Mouse (Mus musculus) kidney, postnatal 10 days (tissue): ENCODE data around the gene Srebf2.
"Not testable (repeated sequence)": the region's sequence is repeated elsewhere in the genome, so short reads cannot be mapped to it uniquely, and the experiment has no call there.

Experiments
- DNase-seq: peaks from one replicate; pipeline ENCODE4 v3.0.0; 2021; ENCODE audit warnings: mixed read lengths

Srebf2 gene

DNA sequence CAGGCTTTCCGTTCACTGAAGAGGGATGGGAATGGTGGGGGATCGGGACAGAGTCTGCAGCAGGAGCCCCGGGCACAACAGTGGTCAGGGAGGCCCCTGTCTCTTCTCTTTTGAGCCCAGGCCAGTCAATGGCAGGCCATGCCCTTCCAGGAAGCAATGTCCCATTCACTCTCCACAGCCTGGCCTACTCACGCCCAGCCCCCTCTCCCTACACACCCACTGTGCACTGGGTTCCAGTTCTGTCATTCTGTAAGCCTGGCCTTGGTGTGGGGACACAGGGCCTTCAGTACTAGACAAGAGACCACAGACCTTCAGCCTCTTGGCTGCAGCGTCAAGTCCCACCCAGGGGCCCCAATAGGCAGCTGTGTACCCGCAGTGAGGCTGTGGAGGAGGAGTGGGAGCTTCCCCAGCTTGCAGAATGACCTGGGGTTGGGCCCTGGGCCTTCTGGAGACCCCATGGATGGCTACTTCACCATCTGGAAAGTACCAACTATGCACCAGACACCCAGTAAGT, 83.2 kb downstream of the Srebf2 start:
- DNase-seq, result no peak

DNA sequence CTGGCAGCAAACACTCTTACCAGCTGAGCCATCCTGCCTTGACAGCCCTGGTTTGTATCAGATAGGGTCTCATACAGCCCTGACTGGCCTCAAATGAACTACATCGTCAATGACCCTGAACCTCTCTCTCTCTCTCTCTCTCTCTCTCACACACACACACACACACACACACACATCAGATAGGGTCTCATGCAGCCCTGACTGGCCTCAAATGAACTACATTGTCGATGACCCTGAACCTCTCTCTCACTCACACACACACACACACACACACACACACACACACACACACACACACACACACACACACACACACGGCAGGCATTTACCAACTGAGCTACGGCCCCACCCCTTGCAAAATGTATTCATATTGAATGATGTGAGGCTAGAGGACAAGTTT, 84.1 kb downstream of the Srebf2 start:
- no peak for DNase-seq

DNA sequence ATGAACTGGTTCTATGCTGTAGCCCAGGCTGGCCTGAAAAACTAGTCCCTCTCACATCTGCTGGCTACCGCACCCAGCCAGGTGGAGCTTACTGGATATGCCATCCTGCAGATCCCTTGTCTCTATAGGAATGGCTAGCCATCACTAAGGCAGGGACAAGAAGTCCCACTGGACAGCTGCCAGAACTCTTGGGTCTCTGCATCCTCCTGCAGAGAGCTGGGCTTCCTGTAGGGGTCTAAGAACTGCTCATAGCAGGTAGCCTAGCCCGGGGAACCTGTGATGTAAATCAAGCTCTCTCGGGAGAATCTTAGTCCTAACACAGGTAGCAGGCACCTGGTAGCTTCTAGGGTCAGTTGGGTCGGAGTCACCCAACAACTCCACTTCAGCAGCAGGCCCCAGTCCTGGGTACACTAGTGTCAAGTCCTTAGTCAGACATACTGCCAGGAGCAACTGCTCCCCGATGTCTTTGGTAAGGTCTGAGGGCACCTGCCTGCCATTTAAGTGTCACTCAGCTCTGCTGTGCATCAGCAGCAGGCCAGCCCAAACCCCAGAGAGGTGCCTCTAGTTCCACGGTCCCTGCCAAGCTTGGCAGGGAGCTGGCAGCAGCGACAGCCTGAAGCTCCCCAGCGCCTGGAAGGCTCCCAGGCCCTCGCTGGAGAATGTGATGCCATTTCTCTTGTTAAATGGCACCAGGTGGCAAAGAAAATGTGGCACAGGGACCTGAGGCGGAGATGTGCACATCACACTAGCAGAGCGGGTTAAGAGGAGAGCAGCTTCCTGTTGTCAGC, 84.8 kb downstream of the Srebf2 start:
- no peak for DNase-seq

DNA sequence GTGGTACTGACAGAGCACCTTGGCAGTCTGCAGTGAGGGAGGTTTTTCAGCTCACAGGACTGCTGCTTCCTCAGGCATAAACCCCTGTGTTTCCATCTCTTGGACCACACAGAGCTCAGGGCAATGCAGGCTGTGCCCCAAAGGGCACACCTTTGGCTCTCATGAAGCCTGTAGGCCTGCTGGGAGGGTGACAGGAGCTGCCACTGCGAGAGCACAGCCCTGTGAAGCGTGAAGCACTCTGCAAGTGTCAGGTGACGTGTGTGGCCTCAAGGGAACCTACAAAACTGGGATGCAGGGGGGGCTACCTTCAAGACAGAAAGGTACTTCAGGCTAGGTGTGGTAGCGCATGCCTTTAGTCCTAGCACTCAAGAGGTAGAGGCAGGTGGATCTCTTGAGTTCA, 85.7 kb downstream of the Srebf2 start:
- DNase-seq, result no peak

DNA sequence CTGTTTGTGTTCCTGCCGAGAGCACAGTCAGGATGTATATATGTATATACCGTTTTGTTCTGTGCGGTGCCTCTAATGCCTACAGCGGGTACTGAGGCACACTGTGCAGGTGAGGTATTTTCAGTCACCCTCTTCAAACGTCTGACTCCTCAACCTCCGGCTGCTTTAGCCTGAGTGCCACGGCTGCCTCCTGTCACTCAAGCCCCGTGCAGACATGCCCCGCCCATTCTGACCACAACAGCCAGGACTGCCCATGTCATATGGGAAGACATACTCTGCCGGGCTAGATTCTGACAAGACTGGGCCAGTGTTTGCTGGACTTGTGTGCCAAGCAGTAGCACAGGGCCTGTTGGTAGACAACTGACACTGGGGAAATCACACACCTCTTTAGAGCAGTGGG, 88.7 kb downstream of the Srebf2 start:
- DNase-seq, result no peak

DNA sequence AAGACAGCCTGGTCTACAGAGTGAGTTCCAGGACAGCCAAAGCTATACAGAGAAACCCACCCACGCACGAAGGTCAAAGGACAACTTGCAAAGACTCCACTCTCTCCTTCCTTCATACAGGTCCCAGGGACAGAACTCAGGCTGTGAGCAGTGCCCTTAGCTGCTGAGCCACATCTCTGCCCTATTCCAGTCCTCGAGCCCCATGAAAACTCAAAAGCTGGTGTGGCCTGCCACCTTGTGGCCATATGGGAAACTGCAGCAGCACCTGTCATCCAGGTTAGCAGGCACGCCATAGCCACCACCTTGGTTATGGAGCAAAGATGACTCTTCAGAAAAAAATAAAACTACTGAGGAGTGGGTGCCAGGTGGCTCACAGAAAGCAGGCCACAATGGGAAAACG, 89.6 kb downstream of the Srebf2 start:
- DNase-seq, result peak; percentile 86

DNA sequence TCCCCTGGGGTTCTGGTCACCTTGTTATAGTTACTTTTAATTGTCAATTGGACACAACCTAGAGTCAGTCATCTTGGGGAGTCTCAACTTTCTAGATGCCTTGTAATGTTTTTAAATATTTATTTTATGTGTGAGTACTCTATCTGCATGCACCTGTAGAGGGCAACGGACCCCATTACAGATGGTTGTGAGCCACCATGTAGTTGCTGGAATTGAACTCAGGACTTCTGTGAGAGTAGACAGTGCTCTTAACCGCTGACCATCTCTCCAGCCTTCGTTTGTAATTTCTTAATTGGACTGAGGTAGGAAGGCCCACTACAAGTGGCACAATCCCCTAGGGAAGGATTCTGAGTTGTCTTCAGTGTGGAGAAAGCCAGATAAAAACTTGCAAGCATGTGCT, 96.3 kb downstream of the Srebf2 start:
- DNase-seq, result no peak

DNA sequence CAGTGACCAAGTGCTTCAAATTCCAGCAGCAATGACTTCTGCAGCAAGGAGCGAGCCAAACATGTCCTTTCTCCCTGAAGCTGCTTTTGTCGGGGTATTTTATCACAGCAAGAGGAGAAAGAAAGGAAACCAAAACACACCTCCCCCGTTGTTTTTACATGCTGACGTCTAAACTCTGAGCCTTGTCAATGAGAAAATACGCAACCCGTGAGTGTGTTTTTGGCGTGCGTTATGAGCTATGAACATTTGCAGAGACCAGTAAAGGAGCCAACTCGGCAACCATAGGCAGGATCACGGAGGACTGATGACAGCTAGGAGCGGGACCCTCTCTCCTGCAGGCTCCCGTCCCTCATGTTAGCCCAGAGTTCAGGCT, 96.7 kb downstream of the Srebf2 start:
- DNase-seq, result no peak

DNA sequence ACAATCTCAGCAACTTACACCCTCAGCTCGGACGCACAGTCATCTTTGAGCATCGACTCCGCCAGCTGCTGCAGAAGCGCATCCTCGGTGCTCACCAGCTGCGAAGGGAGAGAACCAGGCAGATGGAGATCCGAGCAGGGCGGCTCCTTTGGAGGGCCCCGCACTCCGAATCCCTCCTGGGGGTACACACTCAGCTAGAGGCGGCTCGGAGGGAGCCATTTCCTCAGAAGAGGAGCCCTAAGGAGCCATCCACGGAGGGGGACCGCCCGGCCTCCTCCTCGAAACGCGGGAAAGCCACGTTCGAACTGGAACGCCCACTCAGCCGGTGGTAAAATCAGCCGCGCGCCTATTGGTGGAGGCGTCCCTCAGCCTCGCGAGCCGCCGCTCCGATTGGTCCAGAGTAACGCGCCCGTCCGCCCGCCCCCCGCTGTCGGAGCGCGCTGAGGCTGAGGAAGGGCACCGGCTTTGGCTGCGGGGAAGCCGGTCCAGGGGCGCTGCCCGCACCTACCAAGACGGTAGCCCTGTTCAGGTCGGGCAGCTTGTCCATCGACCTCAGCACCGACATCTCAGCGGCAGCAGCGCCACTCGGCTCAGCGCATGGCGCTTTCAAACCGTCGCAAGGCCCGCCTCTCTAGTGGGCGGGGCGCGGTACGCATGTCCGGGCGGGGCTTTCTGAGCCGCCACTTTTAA, 97.3 kb downstream of the Srebf2 start, which contains the start of gene Cenpm:
TSS of gene Cenpm (minus strand) at position 634 of the 690 bp plus-strand sequence.
- DNase-seq, result peak; percentile 96

DNA sequence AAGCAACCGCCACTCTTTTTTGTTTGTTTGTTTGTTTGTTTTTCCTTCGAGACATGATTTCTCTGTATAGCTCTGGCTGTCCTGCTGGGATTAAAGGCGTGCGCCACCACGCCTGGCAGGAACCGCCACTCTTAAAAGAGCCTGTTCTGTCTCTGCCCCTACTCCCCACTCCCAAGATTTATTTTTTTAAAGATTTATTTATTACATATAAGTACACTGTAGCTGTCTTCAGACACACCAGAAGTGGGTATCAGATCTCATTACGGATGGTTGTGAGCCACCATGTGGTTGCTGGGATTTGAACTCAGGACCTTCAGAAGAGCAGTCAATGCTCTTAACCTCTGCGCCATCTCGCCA, 97.8 kb downstream of the Srebf2 start:
- not testable (repeated sequence) for DNase-seq

DNA sequence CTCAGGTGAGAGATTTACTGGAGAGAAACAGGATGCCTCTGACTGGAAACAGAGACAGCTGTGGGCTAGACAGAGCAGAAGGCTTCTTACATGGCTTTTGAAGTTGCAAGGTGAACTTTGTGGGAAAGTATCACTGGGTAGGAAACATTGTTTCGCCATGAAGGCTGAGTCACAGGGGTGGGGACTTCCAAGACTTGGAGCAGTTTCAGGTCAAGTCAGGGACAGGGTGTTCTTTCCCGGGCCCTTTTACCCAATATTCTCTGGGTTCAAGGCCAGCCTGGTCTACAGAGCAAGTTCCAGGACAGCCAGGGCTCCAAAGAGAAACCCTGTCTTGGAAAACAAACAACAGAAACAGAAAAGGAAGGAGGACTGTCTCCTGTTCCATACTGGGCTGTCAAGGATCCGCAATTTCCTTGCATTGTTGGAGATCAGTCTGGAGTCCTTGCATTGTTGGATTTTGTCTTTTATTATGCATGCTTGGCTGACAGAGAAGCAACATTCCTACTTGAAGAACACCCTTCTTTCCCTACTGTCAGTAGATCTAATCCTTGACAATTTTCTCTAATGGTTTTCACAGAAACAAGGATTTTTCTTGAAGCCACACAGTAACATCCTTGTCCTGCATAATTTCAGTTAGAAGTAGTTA, 100.3 kb downstream of the Srebf2 start:
- no peak for DNase-seq

DNA sequence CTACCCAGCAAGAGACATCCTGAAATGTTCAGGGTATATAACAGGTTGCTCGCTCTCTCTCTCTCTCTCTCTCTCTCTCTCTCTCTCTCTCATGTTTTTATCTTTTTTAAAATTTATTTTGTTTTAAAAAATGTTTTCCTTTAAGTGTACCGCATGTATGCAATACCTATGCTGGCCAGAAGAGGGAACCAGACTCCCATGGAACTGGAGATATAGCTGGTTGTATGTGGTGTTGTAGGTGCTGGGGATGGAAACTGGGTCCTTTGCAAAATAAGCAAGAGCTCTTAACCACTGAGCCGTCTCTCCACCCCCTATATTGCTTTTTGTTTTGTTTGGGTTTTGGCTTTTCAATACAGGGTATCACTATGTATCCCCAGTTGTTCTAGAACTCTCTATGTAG, 104.6 kb downstream of the Srebf2 start:
- DNase-seq, result no peak

DNA sequence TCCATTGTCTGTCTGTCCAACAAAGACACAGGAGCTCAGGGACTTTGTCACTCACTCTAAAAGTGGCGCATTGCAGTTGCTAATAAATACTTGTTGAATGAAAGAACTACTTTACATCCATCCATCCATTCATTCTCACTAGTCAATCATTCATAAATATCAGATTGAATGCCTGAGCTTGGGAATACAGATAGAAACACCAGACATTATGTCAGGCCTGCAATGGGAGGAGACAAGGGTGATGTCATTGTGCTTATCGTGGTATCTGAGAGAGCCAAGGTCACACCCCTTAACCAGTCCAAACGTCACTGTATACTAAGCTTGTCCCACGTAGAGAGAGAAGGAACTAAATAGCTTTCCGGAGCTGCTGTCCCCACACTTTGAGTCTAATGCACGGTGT, 105.1 kb downstream of the Srebf2 start, which contains the start of gene 1500009C09Rik:
TSS of gene 1500009C09Rik (plus strand) at position 301 of the 400 bp plus-strand sequence.
- DNase-seq, result no peak
